Mouse (Mus musculus) ES-Bruce4 (cell line): ENCODE results near the gene Ipp.

ENCODE experiments used
- CTCF ChIP-seq: IDR thresholded peaks from one replicate; pipeline ENCODE4 v1.8.1; 2011; ENCODE audit warnings: low read depth, low read length
- EP300 ChIP-seq: IDR thresholded peaks from 2 replicates; pipeline ENCODE4 v1.6.1; 2011; ENCODE audit warnings: low read depth, low read length; ENCODE audit not compliant: insufficient read depth
- POLR2A ChIP-seq: IDR thresholded peaks from one replicate; pipeline ENCODE4 v1.8.1; 2011; ENCODE audit warnings: low read length; ENCODE audit not compliant: insufficient read depth

DNA sequence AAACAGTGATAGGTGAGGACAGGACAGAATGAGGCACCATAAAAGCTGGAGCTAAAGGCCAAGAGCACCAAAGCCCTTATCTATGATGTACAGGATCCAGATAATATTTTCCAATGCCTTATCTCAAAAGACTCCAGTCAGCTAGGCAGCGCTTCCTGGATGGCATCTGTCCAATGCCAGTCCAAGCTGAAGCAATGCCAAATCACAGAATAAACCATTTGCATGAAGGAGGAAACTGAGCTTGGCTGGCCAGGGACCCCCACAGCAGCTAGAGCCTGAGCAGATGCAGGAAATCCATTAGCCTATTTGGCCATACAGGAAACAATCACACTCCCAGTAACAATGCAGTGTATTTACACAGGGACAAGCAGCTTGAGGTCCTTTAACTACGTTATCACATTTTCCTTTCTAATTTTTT, 16.2 kb upstream of the Ipp start:
- TF ChIP-seq EP300 (no peak), CTCF (no peak), POLR2A (no peak)
